Mouse (Mus musculus) intestine, embryonic 14.5 days (tissue): ENCODE results near the gene Inpp5d. TPM values are rescaled to one million over a fixed set of nuclear protein-coding genes. Genes with fewer than 3 reads are reported as not detected.
"Not testable (repeated sequence)": the region's sequence is repeated elsewhere in the genome, so short reads cannot be mapped to it uniquely, and the experiment has no call there.

Experiments
- ATAC-seq: fragments of 200-750 bp; cut with Nextera tagmentation; replicated peaks from 2 replicates; pipeline ENCODE4 v1.8.0; 2017; ENCODE audit warnings: low read depth, moderate number of reproducible peaks, moderate TSS enrichment, moderate library complexity; ENCODE audit not compliant: low FRiP score, low TSS enrichment
- DNase-seq: peaks from one replicate; pipeline ENCODE4 v3.0.0-alpha.2; 2018; ENCODE audit warnings: low spot score
- H3K27ac ChIP-seq: fragments of 300-500 bp; sonication (generic); 2 replicates; pipeline ENCODE4 v1.5.1; 2014; ENCODE audit warnings: low read depth, mild to moderate bottlenecking, control low read depth
- H3K27me3 ChIP-seq: fragments of 300-500 bp; sonication (generic); replicated peaks from 2 replicates; pipeline ENCODE4 v1.6.1; 2014; ENCODE audit warnings: low read length, control low read depth; ENCODE audit not compliant: control insufficient read depth, insufficient read depth
- H3K36me3 ChIP-seq: fragments of 300-500 bp; sonication (generic); 2 replicates; pipeline ENCODE4 v1.6.1; 2014; ENCODE audit warnings: low read length, control low read depth; ENCODE audit not compliant: control insufficient read depth, insufficient read depth
- H3K4me1 ChIP-seq: fragments of 300-500 bp; sonication (generic); replicated peaks from 2 replicates; pipeline ENCODE4 v1.6.1; 2014; ENCODE audit warnings: low read length, control low read depth, mixed read lengths; ENCODE audit not compliant: control insufficient read depth, insufficient read depth
- H3K4me2 ChIP-seq: fragments of 300-500 bp; sonication (generic); 2 replicates; pipeline ENCODE4 v1.6.1; 2014; ENCODE audit warnings: low read length
- H3K4me3 ChIP-seq: fragments of 300-500 bp; sonication (generic); 2 replicates; pipeline ENCODE4 v1.5.1; 2014; ENCODE audit warnings: low read depth, low read length, control low read depth, mixed read lengths
- H3K9ac ChIP-seq: fragments of 300-500 bp; sonication (generic); 2 replicates; pipeline ENCODE4 v1.6.1; 2014; ENCODE audit warnings: mild to moderate bottlenecking, low read length
- H3K9me3 ChIP-seq: fragments of 300-500 bp; sonication (generic); 2 replicates; pipeline ENCODE4 v1.6.1; 2016; ENCODE audit warnings: low read length, control low read depth; ENCODE audit not compliant: control insufficient read depth
- WGBS: fragments of 180-500 bp; shearing (Covaris S2); extraction: QIAGEN DNeasy Blood & Tissue Kit; methylation state at CpG from one replicate; pipeline ENCODE4 v1.1.7; 2014; 5-methylcytosine and 5-hydroxymethylcytosine counted together
- polyA plus RNA-seq: library from polyadenylated mRNA; unstranded; fragments of >200 nt; fragmentation: Nextera tagmentation; extraction: Ambion mirVana; gene quantifications from 2 replicates; pipeline ENCODE4 v1.2.1, GENCODE M21; 2014

The Inpp5d gene
- polyA plus RNA-seq, 1 experiment from 2014 or later, result 8.2 TPM

DNA sequence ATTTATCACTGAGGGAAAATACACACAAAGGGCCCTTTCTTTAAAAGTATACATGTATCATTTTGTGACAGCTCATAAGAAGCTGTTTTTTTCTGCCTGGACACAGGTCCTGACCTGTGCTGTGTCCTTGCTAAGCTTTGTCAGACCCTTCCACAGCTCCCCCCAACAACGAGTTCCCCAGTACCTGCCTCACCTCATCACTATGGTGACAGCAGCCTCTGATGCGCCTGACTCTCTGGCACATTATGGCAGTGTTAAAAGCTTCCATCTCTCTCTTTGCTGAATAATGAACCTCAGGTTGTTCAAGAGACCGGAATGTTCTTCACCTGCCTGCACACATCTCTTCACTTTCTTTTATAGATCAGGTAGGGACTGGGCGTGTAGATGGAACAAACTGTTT, 51.4 kb downstream of the Inpp5d start:
- Histone ChIP-seq H3K9ac (no peak overlapping the region), H3K4me3 (no peak overlapping the region), H3K4me2 (no peak overlapping the region), H3K36me3 (no peaks in the 10 kb centered on the region), H3K27ac (no peak overlapping the region), H3K9me3 (no peaks in the 10 kb centered on the region), H3K27me3 (no peaks in the 10 kb centered on the region), H3K4me1 (no peaks in the 10 kb centered on the region)
- WGBS, result 54% methylated on average over 4 of the region's 4 CpGs
- DNase-seq, result no peak
- ATAC-seq, result no peak

DNA sequence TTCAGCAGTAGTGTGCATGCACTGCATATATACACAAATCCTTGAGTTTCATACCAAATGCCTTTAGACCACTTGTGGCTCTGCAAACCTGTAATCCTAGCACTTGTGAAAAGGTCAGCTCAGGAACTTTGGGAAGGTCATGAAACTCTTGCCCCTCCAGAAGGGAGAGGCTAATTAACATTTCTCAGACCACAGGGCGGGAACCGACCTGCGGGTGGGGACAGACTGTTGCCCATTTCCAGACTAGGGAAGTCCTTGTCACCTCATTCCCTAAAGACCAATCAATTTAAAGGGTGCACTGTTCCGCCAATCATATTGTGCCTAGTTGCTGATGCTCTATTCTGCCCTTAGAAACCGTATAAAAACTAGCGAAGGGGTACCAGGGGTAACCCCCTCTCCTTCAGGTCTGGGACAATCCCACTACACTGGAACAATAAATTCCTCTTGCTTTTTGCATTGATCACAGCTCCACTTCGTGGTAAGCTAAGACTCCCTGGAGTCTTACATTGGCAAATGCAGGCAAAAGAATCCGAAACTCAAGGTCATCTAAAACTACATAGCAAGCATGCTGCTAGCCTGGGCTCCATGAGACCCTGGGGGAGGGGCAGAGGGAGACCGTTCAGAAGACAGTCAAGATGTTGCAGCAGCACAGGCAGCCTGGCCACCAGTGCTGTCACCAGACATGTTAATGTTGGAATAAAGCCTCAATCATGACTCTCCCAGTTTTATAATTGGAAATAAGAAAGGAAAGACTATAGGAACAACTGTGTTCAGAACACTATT, 53.9 kb downstream of the Inpp5d start:
- DNase-seq (no peak), ATAC-seq (no peak)
- no peak overlapping the region for H3K27ac ChIP-seq
- H3K27me3 ChIP-seq, result no peaks in the 10 kb centered on the region
- no peaks in the 10 kb centered on the region for H3K4me1 ChIP-seq
- H3K4me2 ChIP-seq, result no peak overlapping the region
- no peaks in the 10 kb centered on the region for H3K36me3 ChIP-seq
- WGBS, result 74% methylated on average over 9 of the region's 9 CpGs
- H3K9me3 ChIP-seq, result no peaks in the 10 kb centered on the region
- no peak overlapping the region for H3K9ac ChIP-seq
- H3K4me3 ChIP-seq, result no peak overlapping the region

DNA sequence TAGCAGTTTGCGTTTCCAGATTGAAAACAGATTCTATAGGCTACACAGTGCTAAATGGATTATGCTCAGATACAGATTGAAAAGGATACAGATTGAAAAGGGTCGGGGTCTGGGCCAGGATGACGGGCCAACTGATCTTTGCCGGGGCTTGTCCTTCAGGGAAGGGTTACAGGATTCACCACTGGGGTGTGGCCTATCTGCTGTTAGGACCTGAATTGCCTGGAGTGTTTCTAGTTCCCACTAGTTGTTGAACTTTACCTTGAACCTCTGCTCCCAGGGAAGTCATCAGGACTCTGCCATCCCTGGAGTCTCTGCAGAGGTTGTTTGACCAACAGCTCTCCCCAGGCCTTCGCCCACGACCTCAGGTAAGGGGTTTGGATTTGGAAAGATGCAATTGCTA, 55.9 kb downstream of the Inpp5d start:
- no peaks in the 10 kb centered on the region for H3K36me3 ChIP-seq
- no peaks in the 10 kb centered on the region for H3K9me3 ChIP-seq
- no peaks in the 10 kb centered on the region for H3K4me1 ChIP-seq
- H3K9ac ChIP-seq, result no peak overlapping the region
- ATAC-seq (no peak), DNase-seq (no peak)
- H3K27ac ChIP-seq, result no peak overlapping the region
- H3K4me2 ChIP-seq, result no peak overlapping the region
- 74% methylated on average over 6 of the region's 6 CpGs for WGBS
- H3K27me3 ChIP-seq, result no peaks in the 10 kb centered on the region
- no peak overlapping the region for H3K4me3 ChIP-seq

DNA sequence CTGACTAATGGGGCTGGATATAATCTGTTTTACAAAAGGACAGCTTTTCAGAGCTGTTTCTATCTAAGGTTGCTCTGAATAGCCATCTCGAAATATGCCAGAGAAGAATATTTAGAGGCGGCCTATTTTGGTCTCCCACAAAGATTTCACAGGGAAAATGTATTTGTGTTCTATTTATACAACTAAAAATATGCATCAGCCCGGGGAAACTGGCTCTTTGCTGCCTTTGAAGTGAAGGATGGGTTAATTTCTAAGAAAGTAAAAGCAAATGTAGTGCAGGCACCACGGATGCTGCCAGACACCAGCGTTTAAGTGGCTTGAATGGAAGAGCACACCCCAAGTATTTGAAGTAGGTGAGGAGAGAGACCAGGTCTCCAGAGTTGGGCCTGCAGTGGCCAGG, 59.0 kb downstream of the Inpp5d start:
- Histone ChIP-seq H3K27me3 (no peaks in the 10 kb centered on the region), H3K36me3 (no peaks in the 10 kb centered on the region), H3K9me3 (no peaks in the 10 kb centered on the region), H3K4me2 (no peak overlapping the region), H3K27ac (no peak overlapping the region), H3K4me3 (no peak overlapping the region), H3K9ac (no peak overlapping the region), H3K4me1 (no peaks in the 10 kb centered on the region)
- DNase-seq (no peak), ATAC-seq (no peak)
- WGBS, result 77% methylated on average over 5 of the region's 5 CpGs

DNA sequence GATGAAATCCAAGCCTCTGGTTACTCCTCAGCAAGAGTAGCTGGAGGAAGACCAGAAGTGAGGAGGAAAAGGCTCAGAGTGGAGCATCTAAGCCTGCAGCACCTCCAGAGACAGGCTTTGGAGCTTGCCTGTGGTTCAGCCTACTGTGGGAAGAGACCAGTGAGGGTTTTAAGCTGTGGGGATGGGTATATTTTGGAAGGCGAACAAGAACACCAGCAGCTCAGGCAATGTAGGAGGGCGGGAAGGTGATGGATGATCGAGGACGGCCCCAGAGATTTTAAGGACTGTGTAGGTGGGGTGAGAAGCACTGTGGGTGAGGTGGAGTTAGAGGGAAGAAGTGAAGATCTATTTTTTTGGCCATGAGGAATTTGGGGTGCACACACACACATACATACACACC, 60.8 kb downstream of the Inpp5d start:
- H3K4me1 ChIP-seq, result no peaks in the 10 kb centered on the region
- ATAC-seq, result no peak

DNA sequence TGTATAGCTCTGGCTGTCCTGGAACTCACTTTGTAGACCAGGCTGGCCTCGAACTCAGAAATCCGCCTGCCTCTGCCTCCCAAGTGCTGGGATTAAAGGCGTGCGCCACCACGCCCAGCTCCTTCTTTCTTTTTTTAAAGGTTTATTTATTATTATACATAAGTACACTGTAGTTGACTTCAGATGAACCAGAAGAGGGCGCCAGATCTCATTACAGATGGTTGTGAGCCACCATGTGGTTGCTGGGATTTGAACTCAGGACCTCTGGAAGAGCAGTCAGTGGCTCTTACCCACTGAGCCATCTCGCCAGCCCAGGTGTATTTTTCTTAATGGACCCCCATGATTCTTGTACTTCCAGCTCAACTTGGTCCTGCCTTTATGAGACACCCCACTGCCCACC, 62.4 kb downstream of the Inpp5d start:
- not testable (repeated sequence) for H3K4me1 ChIP-seq, H3K27me3 ChIP-seq, H3K9me3 ChIP-seq, H3K4me3 ChIP-seq, H3K4me2 ChIP-seq, ATAC-seq, DNase-seq, H3K27ac ChIP-seq, H3K9ac ChIP-seq, H3K36me3 ChIP-seq
- 84% methylated on average over 7 of the region's 7 CpGs for WGBS

More for the DNA sequence above, 60.8 kb downstream of the Inpp5d start:
- 88% methylated on average over 4 of the region's 4 CpGs for WGBS
- Histone ChIP-seq H3K36me3 (no peaks in the 10 kb centered on the region), H3K9me3 (no peaks in the 10 kb centered on the region), H3K27me3 (no peaks in the 10 kb centered on the region), H3K4me3 (no peak overlapping the region), H3K4me2 (no peak overlapping the region), H3K9ac (no peak overlapping the region), H3K27ac (no peak overlapping the region)
- no peak for DNase-seq

DNA sequence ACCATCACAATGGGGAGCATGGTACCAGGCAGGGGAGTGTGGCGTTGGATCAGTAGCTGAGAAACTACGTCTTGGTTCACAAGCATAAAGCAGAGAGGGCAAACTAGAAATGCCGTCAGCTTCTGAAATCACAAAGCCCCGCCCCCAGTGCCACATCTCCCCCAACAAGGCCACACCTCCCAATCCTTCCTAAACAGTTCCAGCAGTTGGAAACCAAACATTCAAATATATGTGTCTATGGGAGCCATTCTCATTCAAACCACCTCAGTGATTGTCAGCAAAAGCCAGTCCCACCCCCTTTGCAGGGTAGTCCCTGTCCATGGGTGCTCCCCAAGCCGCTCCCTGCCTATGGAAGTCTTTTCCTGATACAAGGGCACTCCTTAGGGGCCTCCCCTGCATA, 64.0 kb downstream of the Inpp5d start:
- DNase-seq (no peak), ATAC-seq (no peak)
- Histone ChIP-seq H3K27me3 (no peaks in the 10 kb centered on the region), H3K9ac (no peak overlapping the region), H3K36me3 (no peaks in the 10 kb centered on the region), H3K27ac (no peak overlapping the region), H3K4me2 (no peak overlapping the region), H3K4me3 (no peak overlapping the region), H3K9me3 (no peaks in the 10 kb centered on the region), H3K4me1 (no peaks in the 10 kb centered on the region)
- 88% methylated on average over 5 of the region's 5 CpGs for WGBS

DNA sequence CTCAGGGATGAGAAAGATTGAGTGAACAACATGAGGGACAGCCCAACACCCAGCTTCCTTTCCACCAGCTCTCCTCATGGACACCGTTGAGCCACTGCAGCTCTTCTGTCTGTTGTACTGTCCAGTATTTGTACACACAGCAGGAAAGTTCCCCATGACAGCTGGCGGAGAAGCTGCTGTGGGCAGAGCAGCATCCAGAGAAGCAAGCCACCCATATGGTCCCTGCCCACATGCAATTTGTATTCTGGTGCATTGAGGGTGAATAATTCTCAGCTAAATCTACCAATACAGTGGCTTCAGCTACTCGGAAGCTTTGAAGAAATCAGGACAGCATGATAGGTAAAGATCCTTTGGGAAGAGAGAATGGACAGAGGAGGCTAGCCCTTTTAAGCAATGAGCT, 64.7 kb downstream of the Inpp5d start:
- no peaks in the 10 kb centered on the region for H3K4me1 ChIP-seq
- H3K9ac ChIP-seq, result no peak overlapping the region
- H3K4me2 ChIP-seq, result no peak overlapping the region
- no peaks in the 10 kb centered on the region for H3K27me3 ChIP-seq
- H3K36me3 ChIP-seq, result no peaks in the 10 kb centered on the region
- no peak overlapping the region for H3K27ac ChIP-seq
- DNase-seq, result no peak
- 89% methylated on average over 3 of the region's 3 CpGs for WGBS
- no peak for ATAC-seq
- no peaks in the 10 kb centered on the region for H3K9me3 ChIP-seq
- no peak overlapping the region for H3K4me3 ChIP-seq

DNA sequence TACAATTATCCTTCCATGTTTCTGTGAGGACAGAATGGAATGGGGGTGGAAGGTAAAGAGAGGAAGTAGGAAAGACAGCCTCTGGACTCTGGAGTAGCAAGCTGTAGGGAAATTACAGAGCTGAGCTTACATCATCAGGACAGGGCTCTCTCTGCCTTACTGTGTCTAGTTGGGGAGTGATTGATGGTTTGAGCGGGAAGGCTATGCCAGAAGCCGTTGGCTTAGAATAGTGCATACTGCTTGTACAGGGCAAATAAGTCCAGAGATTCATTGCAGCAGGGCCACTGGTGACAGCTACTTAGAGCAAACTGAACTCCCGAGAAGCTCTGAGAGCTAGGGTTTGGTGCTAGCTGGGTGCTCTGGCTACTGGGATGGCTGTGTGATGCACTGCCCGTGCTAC, 66.2 kb downstream of the Inpp5d start:
- Histone ChIP-seq H3K36me3 (no peaks in the 10 kb centered on the region), H3K27me3 (no peaks in the 10 kb centered on the region), H3K27ac (no peak overlapping the region), H3K9me3 (no peaks in the 10 kb centered on the region), H3K4me1 (no peaks in the 10 kb centered on the region), H3K4me2 (no peak overlapping the region), H3K9ac (no peak overlapping the region), H3K4me3 (no peak overlapping the region)
- ATAC-seq, result no peak
- 37% methylated on average over 4 of the region's 4 CpGs for WGBS
- no peak for DNase-seq
